Mouse (Mus musculus): Measurements from ENCODE around the gene Surf1. TPM values are rescaled to one million over a fixed set of nuclear protein-coding genes. Genes with fewer than 3 reads are reported as not detected.

The Surf1 gene
- total RNA-seq, 2 experiments from 2014 or later, result 61.3 to 61.6 TPM

DNA sequence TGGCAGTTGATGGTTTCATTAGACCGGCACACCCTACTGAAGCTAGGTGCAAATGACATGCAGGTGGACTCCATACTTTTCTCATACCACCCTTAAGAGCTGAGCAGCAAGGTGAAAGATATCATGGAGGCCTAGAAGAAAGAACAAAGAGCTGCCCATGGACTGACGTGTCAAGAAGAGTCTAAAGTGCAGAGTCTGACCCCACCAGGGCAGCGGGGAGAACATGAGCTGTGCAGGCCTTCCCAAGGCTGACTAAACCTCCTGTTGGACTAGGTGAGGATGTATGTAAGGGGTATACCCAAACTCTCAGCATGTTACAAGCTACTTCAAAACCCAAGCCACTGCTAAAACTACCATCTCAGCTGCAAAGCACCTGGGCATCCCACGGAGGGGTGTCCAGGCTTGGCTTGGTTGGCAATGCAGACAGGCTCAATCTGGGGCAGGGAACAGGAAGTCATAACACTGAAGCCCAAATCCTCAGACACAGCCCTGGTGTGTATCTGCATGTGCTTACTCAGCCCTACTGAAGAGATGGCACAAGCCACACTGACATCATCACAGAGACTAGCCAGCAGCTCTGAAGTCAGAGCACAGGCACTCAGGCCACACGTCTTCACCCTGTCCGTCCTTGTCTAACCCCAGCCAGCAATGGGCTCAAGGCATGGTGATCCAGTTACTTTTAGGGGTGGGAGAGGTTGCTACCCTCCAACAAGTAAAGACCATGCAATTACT lies 11.6 kb upstream of the Surf1 start:
- DNase-seq, result peak in 1 of 2 experiments; percentile 29

DNA sequence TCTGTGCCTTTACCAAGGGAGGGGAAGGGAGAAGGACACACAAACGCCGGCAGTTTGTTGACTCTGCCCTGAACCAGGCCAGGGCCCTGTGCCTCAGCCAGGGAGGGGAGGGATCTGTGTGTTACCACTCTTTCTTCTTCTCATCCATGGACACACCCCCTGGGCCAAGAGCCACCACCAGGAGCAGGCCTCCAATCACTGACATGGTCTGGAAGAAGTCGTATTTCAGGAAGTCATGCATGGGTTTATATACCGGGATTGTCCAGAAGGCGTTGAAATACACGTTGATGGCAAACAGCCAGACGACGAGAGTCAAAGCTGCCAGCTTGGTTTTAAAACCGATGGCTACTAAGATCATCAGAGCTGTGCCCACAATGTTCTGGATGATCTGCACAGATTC lies 5.5 kb upstream of the Surf1 start:
- peak in 1 of 2 experiments; percentile 27 for DNase-seq

GRCm38 (mm10) chr2:26920190-26920855 lies 4.0 kb upstream of the Surf1 start:
- DNase-seq, result no peak

- no peak for DNase-seq
Observed at GRCm38 (mm10) chr2:26919684-26920083, 3.4 kb upstream of the Surf1 start.

DNA sequence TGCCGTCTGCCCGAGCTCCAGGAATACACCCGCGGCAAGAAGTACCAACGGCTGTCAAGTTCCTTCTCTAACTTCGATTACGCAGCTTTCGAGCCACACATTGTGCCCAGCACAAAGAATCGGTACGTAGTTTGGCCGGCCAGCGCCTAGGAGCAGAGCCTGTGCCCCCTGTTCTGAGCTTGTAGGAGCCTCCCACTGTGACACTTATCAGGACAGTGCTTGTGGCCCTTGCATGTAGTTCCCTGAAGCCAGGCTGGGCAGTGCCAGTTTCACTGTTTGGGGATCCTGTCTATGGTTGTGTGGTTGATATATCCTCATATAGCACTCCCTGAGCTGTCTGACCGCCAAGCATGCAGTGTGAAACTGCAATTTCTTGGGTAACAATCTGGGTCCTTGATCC lies 408 bp upstream of the Surf1 start:
- no peak for DNase-seq

DNA sequence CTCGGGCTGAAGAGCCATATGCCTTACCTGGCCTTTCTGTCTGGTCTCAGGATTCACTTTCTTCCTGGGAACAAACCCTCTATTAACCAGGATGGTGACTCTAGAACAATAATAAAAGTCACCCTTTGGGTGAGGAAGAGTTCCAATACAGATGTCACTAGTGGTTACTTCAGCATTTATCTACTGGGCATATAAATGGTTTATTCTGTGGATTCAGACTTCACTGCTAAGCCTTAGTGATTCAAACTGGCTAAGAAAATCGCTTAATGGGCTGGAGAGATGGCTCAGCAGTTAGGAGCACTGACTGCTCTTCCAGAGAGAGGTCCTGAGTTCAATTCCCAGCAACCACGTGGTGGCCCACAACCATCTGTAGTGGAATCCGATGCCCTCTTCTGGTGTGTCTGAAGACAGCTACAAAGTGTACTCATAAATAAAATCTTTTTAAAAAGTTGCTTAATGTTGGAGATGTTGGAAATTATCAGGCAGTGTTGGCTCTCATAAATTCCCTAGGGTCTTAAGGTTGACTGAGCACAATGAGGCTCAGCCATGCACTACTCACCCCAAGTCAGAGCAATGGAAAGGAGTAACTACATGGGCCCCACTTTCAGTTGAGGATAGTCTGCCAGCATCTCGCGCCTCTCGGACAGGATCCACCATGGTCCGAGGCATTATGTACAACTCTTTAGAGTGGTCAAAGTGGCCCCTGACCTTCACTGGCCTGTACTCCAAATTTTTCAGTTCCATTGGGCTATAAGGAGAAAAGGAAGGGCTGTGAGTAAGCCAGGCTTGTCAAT lies 2.0 kb downstream of the Surf1 start:
- DNase-seq, result no peak

DNA sequence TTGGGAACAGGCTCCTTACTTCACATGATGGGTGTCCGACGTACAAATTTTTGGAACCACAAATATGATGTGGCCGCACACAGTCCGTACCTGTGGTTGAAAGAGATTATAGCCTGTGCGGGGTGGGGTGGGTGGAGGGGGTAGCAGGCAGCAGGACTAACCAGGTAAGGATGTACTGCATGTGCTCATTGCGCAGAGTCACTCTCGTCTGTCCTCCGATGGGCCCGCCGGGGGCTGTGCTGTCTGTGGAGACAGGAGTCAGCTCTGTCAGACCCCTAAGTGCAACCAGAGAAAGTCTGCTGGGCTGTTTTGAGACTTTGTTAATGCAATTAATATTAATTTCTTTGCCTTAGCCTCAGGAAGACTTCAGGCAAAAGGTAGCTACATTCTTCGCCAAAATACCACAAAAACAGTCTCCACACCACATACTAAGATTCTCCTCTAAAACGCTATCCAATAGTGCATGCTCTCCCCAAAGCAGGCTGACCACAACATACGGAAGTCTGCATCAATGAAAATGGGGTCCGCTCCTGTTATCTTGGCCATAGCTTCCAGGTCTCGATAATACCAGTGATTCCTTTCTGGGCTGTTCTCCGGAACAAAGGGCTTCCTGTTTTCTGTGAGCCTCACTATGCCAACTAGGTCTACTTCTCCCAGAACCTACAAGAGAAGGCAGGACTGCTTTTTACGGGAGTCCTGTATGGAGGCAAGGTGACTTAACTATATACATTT lies 2.7 kb downstream of the Surf1 start:
- DNase-seq, result no peak

GRCm38 (mm10) chr2:26912253-26912770 lies 4.0 kb downstream of the Surf1 start:
- DNase-seq, result no peak

DNA sequence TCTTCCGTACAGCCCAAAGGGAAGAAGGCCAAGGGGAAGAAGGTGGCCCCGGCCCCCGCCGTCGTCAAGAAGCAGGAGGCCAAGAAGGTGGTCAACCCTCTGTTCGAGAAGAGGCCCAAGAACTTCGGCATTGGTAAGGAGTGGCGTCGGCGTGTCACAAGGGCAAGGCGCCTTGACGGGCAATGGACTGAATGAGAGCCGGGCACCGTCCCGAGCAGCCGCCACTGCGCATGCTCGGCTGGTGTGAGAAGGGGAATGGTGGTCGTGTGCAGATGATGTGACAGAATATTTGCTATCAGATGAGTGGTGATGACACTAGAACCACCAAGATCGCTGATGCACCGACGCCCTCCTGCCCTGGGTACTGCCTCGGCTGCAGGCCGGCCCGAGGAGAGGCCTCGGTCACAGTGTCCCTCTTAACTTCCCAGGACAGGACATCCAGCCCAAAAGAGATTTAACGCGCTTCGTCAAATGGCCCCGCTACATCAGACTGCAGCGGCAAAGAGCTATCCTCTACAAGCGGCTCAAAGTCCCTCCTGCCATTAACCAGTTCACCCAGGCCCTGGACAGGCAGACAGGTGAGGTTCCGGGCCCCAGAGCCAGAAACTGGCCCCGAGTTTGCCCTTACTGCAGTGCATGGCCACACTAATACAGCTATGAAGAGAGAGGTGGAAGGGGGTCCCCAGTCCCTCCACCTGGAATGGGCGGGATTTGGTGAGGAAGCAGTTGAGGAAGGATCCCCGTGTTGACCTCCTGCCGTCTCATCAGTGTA lies 5.2 kb downstream of the Surf1 start:
- DNase-seq, result no peak

DNA sequence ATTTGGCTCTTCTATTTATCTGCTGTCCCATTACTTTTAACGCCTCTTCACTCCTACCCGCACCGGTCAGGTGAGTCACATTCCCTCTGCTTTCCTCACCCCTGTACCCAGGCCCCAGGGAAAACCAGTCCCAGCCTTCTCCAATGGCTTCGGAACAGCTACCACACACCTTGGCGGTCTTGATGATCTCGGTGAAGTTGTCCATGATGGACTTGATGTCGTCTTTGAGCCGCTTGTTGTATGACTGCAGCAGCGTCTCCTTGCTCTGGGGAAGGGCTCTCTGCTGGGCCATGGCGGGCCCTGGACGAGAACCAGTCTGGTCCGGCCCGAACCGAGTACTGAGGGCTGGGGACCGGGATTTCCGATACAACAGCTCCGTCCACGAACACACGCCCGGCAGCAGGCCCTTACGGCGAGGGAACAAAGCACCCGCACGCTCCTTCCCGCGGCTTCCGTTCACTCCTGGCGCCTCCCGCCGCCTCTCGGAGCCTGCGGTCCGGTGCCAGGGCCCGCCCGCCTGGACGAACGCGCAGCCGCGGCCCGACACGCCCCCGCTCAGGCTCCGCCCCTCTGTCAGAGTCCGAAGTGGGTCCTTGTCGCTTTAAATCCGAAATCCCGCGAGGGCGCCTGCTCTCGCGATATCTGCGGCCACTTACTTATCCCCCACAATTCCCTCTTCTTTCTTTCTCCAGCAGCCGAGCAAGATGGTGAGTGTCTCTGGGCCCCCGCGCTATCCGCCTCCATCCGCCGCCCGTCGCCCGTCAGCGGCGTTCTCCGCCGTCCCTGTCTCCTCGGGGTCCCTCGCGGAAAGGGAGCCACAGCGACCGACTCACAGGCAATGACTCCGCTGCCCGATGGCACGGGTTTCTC lies 6.0 kb downstream of the Surf1 start, which contains the start of the genes Med22 and Rpl7a:
TSS of gene Med22 (minus strand) at position 554 of the 870 bp plus-strand sequence.
TSS of gene Rpl7a (plus strand) at position 641 of the 870 bp plus-strand sequence.
- DNase-seq, result peak; percentile 99 to 100

- no peak for DNase-seq
Observed at GRCm38 (mm10) chr2:26909387-26909784, 6.9 kb downstream of the Surf1 start.

DNA sequence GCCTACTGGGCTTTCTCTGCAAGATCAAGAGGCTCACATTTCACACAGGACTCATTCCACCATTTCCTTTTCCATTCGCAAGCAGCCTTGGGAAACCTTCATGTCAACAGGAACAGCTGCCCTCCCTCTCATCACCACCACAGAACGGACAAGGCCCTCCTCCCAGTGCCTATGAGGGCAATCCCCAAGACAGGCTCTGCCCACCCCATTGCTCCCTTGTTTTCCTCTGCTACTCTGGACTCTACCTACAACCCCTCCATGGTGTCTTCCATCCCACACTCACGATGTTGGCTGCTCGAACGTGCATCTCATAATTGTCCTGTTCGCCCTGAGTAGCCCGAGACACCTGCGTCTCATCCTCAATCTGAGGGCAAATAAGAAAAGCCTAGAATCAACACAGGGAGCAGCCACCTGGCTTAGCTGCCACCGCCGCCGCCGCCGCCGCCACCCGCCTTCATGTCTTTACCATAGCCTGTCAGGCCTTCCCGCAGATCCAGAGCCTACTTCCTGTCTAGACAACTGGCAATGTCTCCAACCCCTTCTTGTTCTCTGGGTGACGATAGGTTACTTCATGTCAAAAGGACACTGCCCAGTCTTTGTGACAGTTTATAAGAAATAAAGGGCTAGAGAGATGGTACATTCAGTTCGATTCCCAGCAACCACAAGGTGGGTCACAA lies 7.5 kb downstream of the Surf1 start:
- DNase-seq, result no peak

DNA sequence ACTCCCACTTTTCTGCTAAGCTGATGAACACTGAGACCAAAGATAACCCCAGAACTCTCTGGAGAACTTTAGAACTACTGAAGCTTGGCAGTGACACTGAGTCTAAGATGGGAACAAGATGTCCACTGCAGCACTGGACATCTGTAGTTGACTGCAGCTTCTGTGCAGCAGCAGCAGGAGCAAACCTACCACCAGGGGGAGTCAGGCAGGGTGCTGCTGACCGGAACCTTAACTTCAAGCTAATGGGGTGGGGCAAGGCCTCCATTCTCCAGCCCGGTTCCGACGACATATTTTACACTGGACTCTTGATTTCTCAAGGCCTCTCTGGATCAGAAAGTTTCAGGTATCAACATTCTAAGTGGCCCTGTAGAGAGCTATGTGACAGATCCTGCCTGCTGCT lies 9.2 kb downstream of the Surf1 start:
- peak in 1 of 2 experiments; percentile 49 for DNase-seq

DNA sequence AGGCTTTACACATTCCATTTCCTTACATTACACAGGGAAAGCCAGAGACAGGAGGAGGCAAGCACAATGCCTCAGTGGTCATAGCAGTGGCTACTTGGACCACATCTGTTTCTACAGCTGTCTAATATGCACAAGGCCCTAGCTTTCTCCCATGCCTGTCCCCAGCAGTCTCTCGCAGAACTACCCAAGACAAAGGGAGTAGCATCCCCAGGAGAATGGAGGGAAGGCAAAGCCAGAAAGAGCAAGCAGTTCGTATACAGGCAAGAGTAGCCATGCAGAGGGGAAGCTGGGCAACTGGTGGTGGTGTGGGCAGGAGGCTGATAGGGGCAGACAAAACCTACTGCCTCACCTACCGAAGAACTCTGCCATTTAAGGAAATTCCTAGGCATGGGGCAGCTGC lies 9.9 kb downstream of the Surf1 start:
- DNase-seq, result no peak

DNA sequence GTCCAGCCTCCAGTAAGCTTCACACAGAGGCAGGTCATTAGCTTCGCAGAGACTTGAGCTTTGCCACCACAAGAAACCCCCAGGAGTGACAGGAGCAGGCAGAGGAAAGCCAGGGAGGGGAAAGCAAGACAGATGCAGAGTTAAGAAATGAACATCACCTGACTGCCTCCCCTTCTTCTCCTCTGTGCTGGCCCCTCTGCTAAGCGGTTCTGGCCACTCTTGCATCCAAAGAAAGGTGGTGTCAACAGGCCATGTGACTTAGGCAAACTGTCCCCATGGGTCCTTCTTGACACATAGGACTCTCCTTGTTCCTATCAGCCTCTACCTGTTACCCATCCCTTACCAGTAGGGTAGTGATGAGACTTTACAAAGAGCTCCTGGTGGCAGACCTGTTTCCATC lies 10.4 kb downstream of the Surf1 start:
- no peak for DNase-seq

DNA sequence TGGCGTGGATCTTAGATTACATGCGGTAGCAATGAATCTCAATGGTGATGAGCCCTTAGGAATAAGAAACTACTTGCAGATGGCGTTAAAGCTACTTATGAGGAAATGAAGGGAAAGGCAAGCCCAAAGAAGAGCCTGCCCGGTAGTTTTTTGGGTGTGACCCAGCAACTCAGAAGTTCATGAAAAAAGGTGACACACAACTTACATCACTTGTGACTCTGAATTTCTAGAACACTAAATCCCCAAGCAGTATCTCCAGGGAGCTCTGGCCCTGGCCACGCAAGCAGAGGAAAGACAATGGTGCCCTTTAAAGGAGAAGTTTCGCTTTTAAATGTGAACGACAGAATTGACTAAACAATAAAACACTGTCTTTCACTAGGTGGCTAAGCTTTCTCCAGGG lies 13.0 kb downstream of the Surf1 start:
- DNase-seq, result no peak

DNA sequence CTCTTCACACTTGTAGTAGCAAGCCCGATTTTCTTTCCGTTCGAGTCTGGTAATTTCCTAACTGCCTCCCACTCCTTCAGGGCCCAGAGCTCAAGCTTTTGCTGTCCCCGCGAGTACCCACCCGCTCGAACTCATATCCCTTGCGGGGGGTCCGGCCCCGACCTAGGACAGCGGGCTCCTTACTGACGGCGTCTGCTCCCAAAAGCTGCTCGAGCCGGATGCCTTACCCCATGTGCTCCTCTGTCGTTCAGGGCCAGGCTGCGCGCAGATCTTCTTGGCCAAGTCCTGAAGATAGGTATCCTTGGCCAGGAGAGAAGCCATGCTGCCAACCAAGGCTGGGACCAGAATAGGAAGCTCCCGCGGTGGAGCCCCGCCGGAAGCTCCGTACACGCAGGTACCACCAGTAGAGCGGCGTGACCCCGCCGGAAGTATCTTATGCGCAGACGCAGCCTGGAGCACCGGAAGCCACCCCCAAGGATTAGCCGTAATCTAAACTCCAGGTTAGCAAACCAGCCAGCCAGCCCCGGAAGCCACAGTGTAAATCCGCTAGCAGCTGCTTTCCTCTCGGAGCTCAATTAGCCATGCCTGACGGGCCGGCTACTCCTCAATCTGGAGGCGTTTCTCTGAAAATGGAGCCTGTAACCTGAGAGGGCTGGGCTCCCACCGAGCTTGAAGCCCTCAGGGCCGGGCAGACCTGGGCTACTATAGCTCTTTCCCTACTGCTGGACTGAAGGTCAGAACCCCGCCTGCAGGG lies 13.7 kb downstream of the Surf1 start, which contains the start of gene Surf6:
TSS of gene Surf6 (minus strand) at position 413 of the 754 bp plus-strand sequence.
- peak; percentile 96 to 97 for DNase-seq

DNA sequence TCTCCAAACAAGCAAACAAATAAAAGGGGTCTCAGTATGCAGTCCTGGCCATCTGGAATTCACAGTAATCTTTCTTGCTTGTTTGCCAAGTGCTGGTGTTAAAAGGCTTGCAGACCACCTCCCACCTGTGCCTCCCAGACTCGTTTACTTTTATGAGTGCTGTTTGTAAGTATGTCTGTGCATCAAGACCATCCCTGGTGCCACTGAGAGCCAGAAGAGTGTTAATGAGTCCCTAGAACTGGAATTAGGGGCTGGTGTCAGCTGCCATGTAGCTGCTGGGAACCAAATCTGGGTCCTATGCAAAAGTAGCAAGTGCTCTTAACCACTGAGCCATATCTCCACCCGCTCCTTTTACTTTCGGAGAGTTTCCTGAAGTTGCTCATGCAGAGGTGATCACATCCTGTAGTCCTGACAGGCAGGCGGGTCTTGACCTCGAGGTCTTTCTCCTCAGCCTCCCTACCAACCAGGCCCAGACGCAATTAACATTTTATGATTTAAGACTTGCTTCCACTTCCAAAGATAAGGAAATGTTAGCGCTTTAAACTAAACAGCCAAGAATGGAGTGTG lies 14.4 kb downstream of the Surf1 start:
- no peak for DNase-seq
